Mouse (Mus musculus): ENCODE measurements around the gene Tekt2. TPM values are rescaled to one million over a fixed set of nuclear protein-coding genes. Genes with fewer than 3 reads are reported as not detected.

Gene Tekt2
- polyA plus RNA-seq, 1 experiment from 2014 or later, result 1.7 TPM

- no peaks in the 10 kb centered on the region for H3K27me3 ChIP-seq (replicated peaks; ENCODE audit: control insufficient read depth, insufficient read depth, low read length)
- WGBS, result 39% methylated on average over 5 of the region's 5 CpGs
- DNase-seq (ENCODE audit: low spot score), result no peak
- no peak overlapping the region for H3K4me3 ChIP-seq (ENCODE audit: low read depth, low read length)
- H3K9ac ChIP-seq (ENCODE audit: low read depth, low read length), result no peak overlapping the region
- H3K9me3 ChIP-seq (ENCODE audit: control insufficient read depth, low read length), result no peaks in the 10 kb centered on the region
- H3K4me2 ChIP-seq, result no peak overlapping the region
- no peak overlapping the region for H3K27ac ChIP-seq (ENCODE audit: low read depth, low read length)
- no peaks in the 10 kb centered on the region; the same call in 1 of the 2 replicates for H3K4me1 ChIP-seq (replicated peaks; ENCODE audit: control insufficient read depth, insufficient read depth, low read length)
- peaks cover 21% of the 10 kb centered on the region for H3K36me3 ChIP-seq (ENCODE audit: control insufficient read depth, insufficient read depth, low read length)
- no peak for ATAC-seq (replicated peaks; ENCODE audit: low FRiP score)
Observed at GRCm38 (mm10) chr4:126313202-126313601, 12.3 kb downstream of the Tekt2 start.

- H3K4me3 ChIP-seq (ENCODE audit: low read depth, low read length), result no peak overlapping the region
- no peak overlapping the region for H3K4me2 ChIP-seq
- H3K9me3 ChIP-seq (ENCODE audit: control insufficient read depth, low read length), result no peaks in the 10 kb centered on the region
- no peak overlapping the region for H3K27ac ChIP-seq (ENCODE audit: low read depth, low read length)
- 83% methylated on average over 16 of the region's 16 CpGs for WGBS
- no peaks in the 10 kb centered on the region; the same call in 1 of the 2 replicates for H3K27me3 ChIP-seq (replicated peaks; ENCODE audit: control insufficient read depth, insufficient read depth, low read length)
- peaks cover 7% of the 10 kb centered on the region; the same call in 1 of the 2 replicates for H3K36me3 ChIP-seq (ENCODE audit: control insufficient read depth, insufficient read depth, low read length)
- H3K9ac ChIP-seq (ENCODE audit: low read depth, low read length), result no peak overlapping the region
- DNase-seq (ENCODE audit: low spot score) (no peak), ATAC-seq (replicated peaks; ENCODE audit: low FRiP score) (no peak)
- no peaks in the 10 kb centered on the region; the same call in 1 of the 2 replicates for H3K4me1 ChIP-seq (replicated peaks; ENCODE audit: control insufficient read depth, insufficient read depth, low read length)
Observed at GRCm38 (mm10) chr4:126311566-126312200, 13.8 kb downstream of the Tekt2 start.

GRCm38 (mm10) chr4:126310344-126310743 is 15.1 kb downstream of the Tekt2 start:
- H3K36me3 ChIP-seq (ENCODE audit: control insufficient read depth, insufficient read depth, low read length), result peaks cover 2% of the 10 kb centered on the region; the same call in 1 of the 2 replicates

GRCm38 (mm10) chr4:126309922-126310309 is 15.6 kb downstream of the Tekt2 start:
- peak overlapping the region; percentile 55 for H3K4me2 ChIP-seq
- peaks cover 2% of the 10 kb centered on the region; the same call in 1 of the 2 replicates for H3K36me3 ChIP-seq (ENCODE audit: control insufficient read depth, insufficient read depth, low read length)
- H3K27ac ChIP-seq (ENCODE audit: low read depth, low read length), result no peak overlapping the region
- ATAC-seq (replicated peaks; ENCODE audit: low FRiP score) (peak; percentile 61), DNase-seq (ENCODE audit: low spot score) (peak; percentile 86)
- under 1% methylated on average over 7 of the region's 7 CpGs for WGBS
- H3K4me1 ChIP-seq (replicated peaks; ENCODE audit: control insufficient read depth, insufficient read depth, low read length), result no peaks in the 10 kb centered on the region; the same call in 1 of the 2 replicates
- no peaks in the 10 kb centered on the region; the same call in 1 of the 2 replicates for H3K27me3 ChIP-seq (replicated peaks; ENCODE audit: control insufficient read depth, insufficient read depth, low read length)
- peak overlapping the region; percentile 6; the same call in 1 of the 2 replicates for H3K4me3 ChIP-seq (ENCODE audit: low read depth, low read length)
- H3K9me3 ChIP-seq (ENCODE audit: control insufficient read depth, low read length), result no peaks in the 10 kb centered on the region
- no peak overlapping the region for H3K9ac ChIP-seq (ENCODE audit: low read depth, low read length)

More at GRCm38 (mm10) chr4:126310344-126310743, 15.1 kb downstream of the Tekt2 start:
- DNase-seq (ENCODE audit: low spot score) (no peak), ATAC-seq (replicated peaks; ENCODE audit: low FRiP score) (no peak)
- 70% methylated on average over 7 of the region's 7 CpGs for WGBS
- Histone ChIP-seq H3K27me3 (replicated peaks; ENCODE audit: control insufficient read depth, insufficient read depth, low read length) (no peaks in the 10 kb centered on the region; the same call in 1 of the 2 replicates), H3K9ac (ENCODE audit: low read depth, low read length) (no peak overlapping the region), H3K27ac (ENCODE audit: low read depth, low read length) (no peak overlapping the region), H3K4me3 (ENCODE audit: low read depth, low read length) (no peak overlapping the region), H3K9me3 (ENCODE audit: control insufficient read depth, low read length) (no peaks in the 10 kb centered on the region), H3K4me2 (no peak overlapping the region), H3K4me1 (replicated peaks; ENCODE audit: control insufficient read depth, insufficient read depth, low read length) (no peaks in the 10 kb centered on the region; the same call in 1 of the 2 replicates)

GRCm38 (mm10) chr4:126309211-126309921 is 16.1 kb downstream of the Tekt2 start:
- Histone ChIP-seq H3K27ac (ENCODE audit: low read depth, low read length) (no peak overlapping the region), H3K4me3 (ENCODE audit: low read depth, low read length) (peak overlapping the region; percentile 6; the same call in 1 of the 2 replicates), H3K36me3 (ENCODE audit: control insufficient read depth, insufficient read depth, low read length) (peaks cover 2% of the 10 kb centered on the region; the same call in 1 of the 2 replicates), H3K4me2 (peak overlapping the region; percentile 55), H3K9me3 (ENCODE audit: control insufficient read depth, low read length) (no peaks in the 10 kb centered on the region), H3K27me3 (replicated peaks; ENCODE audit: control insufficient read depth, insufficient read depth, low read length) (peaks cover under 1% of the 10 kb centered on the region; the same call in 1 of the 2 replicates), H3K4me1 (replicated peaks; ENCODE audit: control insufficient read depth, insufficient read depth, low read length) (no peaks in the 10 kb centered on the region; the same call in 1 of the 2 replicates), H3K9ac (ENCODE audit: low read depth, low read length) (no peak overlapping the region)
- ATAC-seq (replicated peaks; ENCODE audit: low FRiP score), result peak; percentile 19; the same call in 1 of the 2 replicates
- peak; percentile 55 for DNase-seq (ENCODE audit: low spot score)
- WGBS, result 19% methylated on average over 20 of the region's 20 CpGs

GRCm38 (mm10) chr4:126306827-126307226 is 18.7 kb downstream of the Tekt2 start:
- Histone ChIP-seq H3K4me1 (replicated peaks; ENCODE audit: control insufficient read depth, insufficient read depth, low read length) (no peaks in the 10 kb centered on the region; the same call in 1 of the 2 replicates), H3K27me3 (replicated peaks; ENCODE audit: control insufficient read depth, insufficient read depth, low read length) (peaks cover 21% of the 10 kb centered on the region), H3K27ac (ENCODE audit: low read depth, low read length) (no peak overlapping the region), H3K9ac (ENCODE audit: low read depth, low read length) (no peak overlapping the region), H3K9me3 (ENCODE audit: control insufficient read depth, low read length) (no peaks in the 10 kb centered on the region), H3K36me3 (ENCODE audit: control insufficient read depth, insufficient read depth, low read length) (no peaks in the 10 kb centered on the region), H3K4me2 (no peak overlapping the region), H3K4me3 (ENCODE audit: low read depth, low read length) (no peak overlapping the region)
- ATAC-seq (replicated peaks; ENCODE audit: low FRiP score), result no peak
- no peak for DNase-seq (ENCODE audit: low spot score)
- WGBS, result 14% methylated on average over 2 of the region's 2 CpGs

- no peaks in the 10 kb centered on the region for H3K36me3 ChIP-seq (ENCODE audit: control insufficient read depth, insufficient read depth, low read length)
- no peak overlapping the region for H3K9ac ChIP-seq (ENCODE audit: low read depth, low read length)
- ATAC-seq (replicated peaks; ENCODE audit: low FRiP score) (no peak), DNase-seq (ENCODE audit: low spot score) (no peak)
- H3K4me1 ChIP-seq (replicated peaks; ENCODE audit: control insufficient read depth, insufficient read depth, low read length), result peaks cover 2% of the 10 kb centered on the region; the same call in 1 of the 2 replicates
- H3K27me3 ChIP-seq (replicated peaks; ENCODE audit: control insufficient read depth, insufficient read depth, low read length), result peaks cover 29% of the 10 kb centered on the region
- WGBS, result 80% methylated on average over 6 of the region's 6 CpGs
- no peaks in the 10 kb centered on the region for H3K9me3 ChIP-seq (ENCODE audit: control insufficient read depth, low read length)
- no peak overlapping the region for H3K4me3 ChIP-seq (ENCODE audit: low read depth, low read length)
- H3K4me2 ChIP-seq, result no peak overlapping the region
- no peak overlapping the region for H3K27ac ChIP-seq (ENCODE audit: low read depth, low read length)
Observed at GRCm38 (mm10) chr4:126306058-126306457, 19.4 kb downstream of the Tekt2 start.

GRCm38 (mm10) chr4:126305428-126305827 is 20.1 kb downstream of the Tekt2 start:
- Histone ChIP-seq H3K4me3 (ENCODE audit: low read depth, low read length) (no peak overlapping the region), H3K27ac (ENCODE audit: low read depth, low read length) (no peak overlapping the region), H3K9me3 (ENCODE audit: control insufficient read depth, low read length) (no peaks in the 10 kb centered on the region), H3K4me2 (no peak overlapping the region), H3K27me3 (replicated peaks; ENCODE audit: control insufficient read depth, insufficient read depth, low read length) (peaks cover 35% of the 10 kb centered on the region), H3K36me3 (ENCODE audit: control insufficient read depth, insufficient read depth, low read length) (no peaks in the 10 kb centered on the region), H3K4me1 (replicated peaks; ENCODE audit: control insufficient read depth, insufficient read depth, low read length) (peaks cover 3% of the 10 kb centered on the region; the same call in 1 of the 2 replicates), H3K9ac (ENCODE audit: low read depth, low read length) (no peak overlapping the region)
- no peak for ATAC-seq (replicated peaks; ENCODE audit: low FRiP score)
- no peak for DNase-seq (ENCODE audit: low spot score)
- 73% methylated on average over 1 of the region's 1 CpGs for WGBS

All from liver, embryonic 11.5 days (tissue).